Comparison of ENCODE assay signal across 10 mouse cellular contexts in the genomic region with DNA sequence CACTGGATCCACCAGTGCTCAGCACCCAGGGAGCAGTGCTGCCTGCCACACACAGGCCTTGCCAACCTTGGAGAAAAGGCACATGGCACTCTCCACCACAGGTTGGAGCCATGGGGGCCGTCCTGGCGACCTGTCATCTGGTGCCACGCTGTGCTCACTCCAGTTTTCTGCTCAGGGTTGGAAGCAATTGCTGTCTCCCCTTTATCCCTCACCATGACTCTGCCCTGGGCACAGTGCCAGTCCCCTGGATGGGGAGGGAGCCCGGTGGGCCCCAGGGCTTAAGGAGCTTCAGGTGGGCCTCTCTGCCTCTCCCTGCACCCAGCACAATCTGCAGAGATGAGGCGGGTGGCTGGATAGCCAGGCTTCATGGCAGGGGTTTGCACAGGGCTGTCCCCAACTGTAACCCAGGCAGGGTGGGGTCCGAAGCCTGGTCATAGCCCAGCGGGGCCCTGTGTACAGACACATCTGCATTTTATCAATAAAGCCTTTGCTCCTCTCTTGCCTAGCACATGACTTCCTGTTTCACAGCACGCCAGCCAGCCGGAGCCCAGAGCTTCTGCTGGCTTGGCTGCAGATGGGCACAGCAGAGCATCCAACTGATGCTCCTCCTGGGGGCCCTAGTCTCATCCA. TPM values are rescaled to one million over a fixed set of nuclear protein-coding genes. Genes with fewer than 3 reads are reported as not detected.
A peak's percentile ranks its signal among the peaks of the same experiment; 100 is the strongest.
DNase-seq lines count a peak whose midpoint lies in the region; ATAC-seq lines count a peak whose summit lies in the region.
"Had no signal": no experiment of that assay in that cellular context is flagged by ENCODE, and none has a peak within 500 bp of the region (broad histone marks: within the 10 kb centered on the region; RNA-seq: fewer than 3 reads in every experiment).

No protein-coding gene starts in this region.

- H3K4me1 ChIP-seq in heart, embryonic 14.5 days (ENCODE audit: control insufficient read depth in 2 of 2, insufficient read depth in 2 of 2, low read length in 2 of 2): peaks cover 0 to 15% of the 10 kb centered on the region in 2 experiments; a peak in 2 of 4 replicates
- H3K4me1 ChIP-seq in heart, embryonic 11.5 days (ENCODE audit: control insufficient read depth, insufficient read depth, low read length): peaks cover 11% of the 10 kb centered on the region
- 0 out of 2 replicates have a peak, but pooled peaks cover 3% of the 10 kb centered on the region for H3K4me1 ChIP-seq in midbrain, embryonic 13.5 days (replicated peaks)
- H3K4me1 ChIP-seq in midbrain, embryonic 16.5 days (ENCODE audit: control insufficient read depth, insufficient read depth, low read length): peaks cover 2% of the 10 kb centered on the region; the same call in 1 of the 2 replicates

- peak overlapping the region; percentile 2; the same call in 1 of the 2 replicates for H3K9ac ChIP-seq in heart, embryonic 14.5 days (ENCODE audit: low read length)
- H3K9ac ChIP-seq in heart, embryonic 11.5 days (ENCODE audit: low read depth, low read length): no peak overlapping the region; the same call in 1 of the 2 replicates
- no peak overlapping the region for H3K9ac ChIP-seq in midbrain, embryonic 13.5 days (replicated peaks)
- H3K9ac ChIP-seq in midbrain, embryonic 16.5 days (ENCODE audit: low read depth, low read length): no peak overlapping the region

- H3K4me3 ChIP-seq in heart, embryonic 14.5 days (ENCODE audit: control insufficient read depth in 1 of 2, insufficient read depth in 1 of 2, low read depth in 1 of 2, low read length in 2 of 2): no peak overlapping the region
- H3K4me3 ChIP-seq in heart, embryonic 11.5 days (ENCODE audit: low read depth, low read length): no peak overlapping the region
- H3K4me3 ChIP-seq in midbrain, embryonic 13.5 days (replicated peaks): no peak overlapping the region
- no peak overlapping the region for H3K4me3 ChIP-seq in midbrain, embryonic 16.5 days (ENCODE audit: low read depth, low read length)

- H3K27ac ChIP-seq in heart, embryonic 14.5 days (replicated peaks in 1 of 2; ENCODE audit: control insufficient read depth in 1 of 2, insufficient read depth in 1 of 2, low read depth in 2 of 2, low read length in 2 of 2): no peak overlapping the region
- no peak overlapping the region for H3K27ac ChIP-seq in heart, embryonic 11.5 days (ENCODE audit: low read depth, low read length)
- H3K27ac ChIP-seq in midbrain, embryonic 13.5 days: no peak overlapping the region
- no peak overlapping the region for H3K27ac ChIP-seq in midbrain, embryonic 16.5 days (ENCODE audit: low read length)

- DNase-seq in ovary, postnatal 14 days (ENCODE audit: low spot score): no peak
- DNase-seq: cerebellum, adult 11-12 months; kidney, postnatal 14 days had no signal

- H3K27me3 ChIP-seq in heart, embryonic 14.5 days (ENCODE audit: control insufficient read depth, insufficient read depth, low read length): no peaks in the 10 kb centered on the region
- no peaks in the 10 kb centered on the region; the same call in 1 of the 2 replicates for H3K27me3 ChIP-seq in heart, embryonic 11.5 days (ENCODE audit: control insufficient read depth, insufficient read depth, low read length)
- no peaks in the 10 kb centered on the region for H3K27me3 ChIP-seq in midbrain, embryonic 13.5 days
- no peaks in the 10 kb centered on the region for H3K27me3 ChIP-seq in midbrain, embryonic 16.5 days (ENCODE audit: control insufficient read depth, insufficient read depth, low read depth, low read length)

- no peak overlapping the region for H3K4me2 ChIP-seq in heart, embryonic 14.5 days (ENCODE audit: low read length)
- no peak overlapping the region for H3K4me2 ChIP-seq in heart, embryonic 11.5 days
- no peak overlapping the region for H3K4me2 ChIP-seq in midbrain, embryonic 13.5 days (replicated peaks)
- H3K4me2 ChIP-seq in midbrain, embryonic 16.5 days (ENCODE audit: low read length): no peak overlapping the region

- no peaks in the 10 kb centered on the region for H3K9me3 ChIP-seq in heart, embryonic 14.5 days (ENCODE audit: control insufficient read depth, low read length)
- no peaks in the 10 kb centered on the region for H3K9me3 ChIP-seq in heart, embryonic 11.5 days (replicated peaks; ENCODE audit: control insufficient read depth, low read length)
- H3K9me3 ChIP-seq in midbrain, embryonic 13.5 days: no peaks in the 10 kb centered on the region
- H3K9me3 ChIP-seq in midbrain, embryonic 16.5 days (replicated peaks; ENCODE audit: control insufficient read depth, low read length, poor library complexity, severe bottlenecking): no peaks in the 10 kb centered on the region

- peaks cover 17% of the 10 kb centered on the region for H3K36me3 ChIP-seq in heart, embryonic 14.5 days (ENCODE audit: control insufficient read depth, insufficient read depth, low read length)
- H3K36me3 ChIP-seq in heart, embryonic 11.5 days (ENCODE audit: control insufficient read depth, insufficient read depth, low read length): peaks cover 2% of the 10 kb centered on the region; the same call in 1 of the 2 replicates
- no peaks in the 10 kb centered on the region for H3K36me3 ChIP-seq in midbrain, embryonic 13.5 days
- H3K36me3 ChIP-seq in midbrain, embryonic 16.5 days (ENCODE audit: control insufficient read depth, insufficient read depth, low read length): no peaks in the 10 kb centered on the region

- ATAC-seq in heart, embryonic 14.5 days (ENCODE audit: insufficient number of reproducible peaks, insufficient read depth, low FRiP score, low read depth): no peak; the same call in 1 of the 2 replicates
- no peak for ATAC-seq in heart, embryonic 11.5 days (replicated peaks; ENCODE audit: insufficient number of reproducible peaks, low FRiP score, low TSS enrichment)
- ATAC-seq in midbrain, embryonic 13.5 days: peak; percentile 32; the same call in 1 of the 2 replicates
- ATAC-seq in midbrain, embryonic 16.5 days: no peak
- peak; percentile 37; the same call in 1 of the 2 replicates for ATAC-seq in granulocyte monocyte progenitor cell, adult 5-6 weeks (replicated peaks; ENCODE audit: poor library complexity, severe bottlenecking)
- ATAC-seq in megakaryocyte, adult 5-6 weeks (ENCODE audit: poor library complexity, severe bottlenecking): 0 out of 2 replicates have a peak, but pooled peaks have one; percentile 27

- WGBS in heart, embryonic 14.5 days: 51% methylated on average over 9 of the region's 9 CpGs
- WGBS in heart, embryonic 11.5 days (ENCODE audit: insufficient replicate concordance): 59% methylated on average over 9 of the region's 9 CpGs
- 81% methylated on average over 9 of the region's 9 CpGs for WGBS in midbrain, embryonic 13.5 days
- 78% methylated on average over 9 of the region's 9 CpGs for WGBS in midbrain, embryonic 16.5 days

RNA-seq across cellular contexts. Expression of a gene that starts 1.5 kb away (rescaled TPM):
- not detected in 2 replicates for polyA plus RNA-seq in heart, embryonic 14.5 days (2014; fragmentation: Nextera tagmentation; extraction: Ambion mirVana)
- not detected in 2 replicates for polyA plus RNA-seq in heart, embryonic 11.5 days (2014; fragmentation: Nextera tagmentation; extraction: Ambion mirVana)
- polyA plus RNA-seq in midbrain, embryonic 13.5 days (2015; fragmentation: Nextera tagmentation; extraction: Ambion mirVana): 0.19 and 0.31 TPM in 2 replicates
- 0.71 and 0.94 TPM in 2 replicates for polyA plus RNA-seq in midbrain, embryonic 16.5 days (2015; fragmentation: Nextera tagmentation; extraction: Ambion mirVana)
- total RNA-seq in granulocyte monocyte progenitor cell, adult 5-6 weeks (2014; fragmentation: Nextera tagmentation): not detected in 2 replicates
- not detected in 2 replicates for total RNA-seq in granulocyte monocyte progenitor cell, adult 5-6 weeks (2017)
- not detected in 2 replicates for total RNA-seq in megakaryocyte, adult 5-6 weeks (2015)
- total RNA-seq in megakaryocyte, adult 5-6 weeks (2017): not detected in 2 replicates
- total RNA-seq: megakaryocyte-erythroid progenitor cell, adult 5-6 weeks had no signal

RNA-seq across cellular contexts. Expression of a gene that starts 11.1 kb away (rescaled TPM):
- polyA plus RNA-seq in heart, embryonic 14.5 days (2014; fragmentation: Nextera tagmentation; extraction: Ambion mirVana): 0.74 and 0.76 TPM in 2 replicates
- 0.72 and 1.6 TPM in 2 replicates for polyA plus RNA-seq in heart, embryonic 11.5 days (2014; fragmentation: Nextera tagmentation; extraction: Ambion mirVana)
- 0.58 and 0.89 TPM in 2 replicates for polyA plus RNA-seq in midbrain, embryonic 13.5 days (2015; fragmentation: Nextera tagmentation; extraction: Ambion mirVana)
- polyA plus RNA-seq in midbrain, embryonic 16.5 days (2015; fragmentation: Nextera tagmentation; extraction: Ambion mirVana): 1.6 and 1.7 TPM in 2 replicates
- not detected in 2 replicates for total RNA-seq in granulocyte monocyte progenitor cell, adult 5-6 weeks (2014; fragmentation: Nextera tagmentation)
- total RNA-seq in granulocyte monocyte progenitor cell, adult 5-6 weeks (2017): not detected in 2 replicates
- total RNA-seq in megakaryocyte, adult 5-6 weeks (2015): not detected in 2 replicates
- 0.20 and 1.2 TPM in 2 replicates for total RNA-seq in megakaryocyte, adult 5-6 weeks (2017)
- total RNA-seq: megakaryocyte-erythroid progenitor cell, adult 5-6 weeks had no signal

RNA-seq across cellular contexts. Expression of a gene that starts 17.8 kb away (rescaled TPM):
- not detected in 2 replicates for polyA plus RNA-seq in heart, embryonic 14.5 days (2014; fragmentation: Nextera tagmentation; extraction: Ambion mirVana)
- not detected in 2 replicates for polyA plus RNA-seq in heart, embryonic 11.5 days (2014; fragmentation: Nextera tagmentation; extraction: Ambion mirVana)
- not detected in 2 replicates for polyA plus RNA-seq in midbrain, embryonic 13.5 days (2015; fragmentation: Nextera tagmentation; extraction: Ambion mirVana)
- not detected in 2 replicates for polyA plus RNA-seq in midbrain, embryonic 16.5 days (2015; fragmentation: Nextera tagmentation; extraction: Ambion mirVana)
- total RNA-seq in granulocyte monocyte progenitor cell, adult 5-6 weeks (2014; fragmentation: Nextera tagmentation): not detected in 2 replicates
- total RNA-seq in granulocyte monocyte progenitor cell, adult 5-6 weeks (2017): not detected in 2 replicates
- total RNA-seq in megakaryocyte, adult 5-6 weeks (2015): not detected in 2 replicates
- not detected in 2 replicates for total RNA-seq in megakaryocyte, adult 5-6 weeks (2017)
- total RNA-seq: megakaryocyte-erythroid progenitor cell, adult 5-6 weeks had no signal

RNA-seq across cellular contexts. Expression of a gene that starts 51.9 kb away (rescaled TPM):
- polyA plus RNA-seq in heart, embryonic 14.5 days (2014; fragmentation: Nextera tagmentation; extraction: Ambion mirVana): 14.0 and 15.6 TPM in 2 replicates
- polyA plus RNA-seq in heart, embryonic 11.5 days (2014; fragmentation: Nextera tagmentation; extraction: Ambion mirVana): 17.7 and 18.7 TPM in 2 replicates
- polyA plus RNA-seq in midbrain, embryonic 13.5 days (2015; fragmentation: Nextera tagmentation; extraction: Ambion mirVana): 128 TPM in 2 replicates
- polyA plus RNA-seq in midbrain, embryonic 16.5 days (2015; fragmentation: Nextera tagmentation; extraction: Ambion mirVana): 160 and 163 TPM in 2 replicates
- total RNA-seq in granulocyte monocyte progenitor cell, adult 5-6 weeks (2014; fragmentation: Nextera tagmentation): 1.5 and 2.5 TPM in 2 replicates
- total RNA-seq in granulocyte monocyte progenitor cell, adult 5-6 weeks (2017): 0.09 and 0.72 TPM in 2 replicates
- 0.36 TPM in 1 of 2 replicates, not detected in the other for total RNA-seq in megakaryocyte, adult 5-6 weeks (2015)
- total RNA-seq in megakaryocyte, adult 5-6 weeks (2017): 0.07 TPM in 1 of 2 replicates, not detected in the other

RNA-seq across cellular contexts. Expression of a gene that starts 52.7 kb away (rescaled TPM):
- polyA plus RNA-seq in heart, embryonic 14.5 days (2014; fragmentation: Nextera tagmentation; extraction: Ambion mirVana): 11.8 and 13.2 TPM in 2 replicates
- 9.7 and 10.2 TPM in 2 replicates for polyA plus RNA-seq in heart, embryonic 11.5 days (2014; fragmentation: Nextera tagmentation; extraction: Ambion mirVana)
- polyA plus RNA-seq in midbrain, embryonic 13.5 days (2015; fragmentation: Nextera tagmentation; extraction: Ambion mirVana): 6.4 and 7.3 TPM in 2 replicates
- 9.1 and 10.1 TPM in 2 replicates for polyA plus RNA-seq in midbrain, embryonic 16.5 days (2015; fragmentation: Nextera tagmentation; extraction: Ambion mirVana)
- 25.4 and 38.5 TPM in 2 replicates for total RNA-seq in granulocyte monocyte progenitor cell, adult 5-6 weeks (2014; fragmentation: Nextera tagmentation)
- total RNA-seq in granulocyte monocyte progenitor cell, adult 5-6 weeks (2017): 6.4 and 9.5 TPM in 2 replicates
- total RNA-seq in megakaryocyte, adult 5-6 weeks (2015): 15.1 and 17.0 TPM in 2 replicates
- total RNA-seq in megakaryocyte, adult 5-6 weeks (2017): 11.9 and 12.2 TPM in 2 replicates

Comparison
In these comparisons a context has a peak if more than half of its experiments do, and no peak if none do; other contexts are left out.
1. ATAC-seq: peak in midbrain, embryonic 13.5 days (single experiment), granulocyte monocyte progenitor cell, adult 5-6 weeks (single experiment) and megakaryocyte, adult 5-6 weeks (single experiment); none in heart, embryonic 14.5 days (single experiment), heart, embryonic 11.5 days (single experiment) and midbrain, embryonic 16.5 days (single experiment).